Mouse (Mus musculus) kidney, adult 2 months (tissue): ENCODE results near the gene Sema5a.

Source experiments
- CTCF ChIP-seq: fragments of 200-500 bp; conservative IDR thresholded peaks from 2 replicates; pipeline ENCODE4 v1.5.1; 2011; ENCODE audit warnings: low read depth, mild to moderate bottlenecking, control low read depth, low read length, moderate library complexity, mixed read lengths; ENCODE audit not compliant: insufficient read depth, insufficient read length
- POLR2A ChIP-seq: fragments of 200-500 bp; IDR thresholded peaks from one replicate; pipeline ENCODE4 v1.6.1; 2011; ENCODE audit warnings: low read depth, low read length, control low read depth

DNA sequence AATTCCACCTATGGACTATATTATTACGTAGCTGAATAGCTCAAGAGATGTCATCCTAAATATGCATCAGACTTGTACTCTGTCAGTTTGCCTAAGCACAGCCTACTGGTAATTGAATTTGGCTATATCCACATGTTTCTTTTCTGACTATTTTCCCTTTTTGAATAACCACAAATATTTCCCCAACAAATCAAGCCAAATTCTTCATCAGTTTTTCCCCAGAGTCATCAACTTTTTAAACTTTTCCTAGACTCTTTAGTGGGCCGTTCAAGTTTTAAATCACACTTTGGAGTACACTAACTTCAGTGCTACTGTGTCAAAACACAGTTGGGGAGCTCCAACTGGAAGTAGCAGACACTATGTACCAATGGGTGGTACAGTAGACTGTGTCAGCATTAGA lies 448.4 kb downstream of the Sema5a start:
- no peak for TF ChIP-seq CTCF
- TF ChIP-seq POLR2A: no peak
